Mouse (Mus musculus): ENCODE data around the gene Lage3. TPM values are rescaled to one million over a fixed set of nuclear protein-coding genes. Genes with fewer than 3 reads are reported as not detected.
"Not testable (repeated sequence)": the region's sequence is repeated elsewhere in the genome, so short reads cannot be mapped to it uniquely, and the experiment has no call there.

The Lage3 gene
- total RNA-seq, 1 experiment, result 71.1 TPM

- Histone ChIP-seq H3K9ac (ENCODE audit: insufficient read depth, low read depth, low read length, poor library complexity, severe bottlenecking) (no peak overlapping the region; the same call in 1 of the 2 replicates), H3K27ac (ENCODE audit: insufficient read depth, low read depth, low read length, poor library complexity, severe bottlenecking) (no peak overlapping the region), H3K9me3 (ENCODE audit: control insufficient read depth, insufficient read depth, low read depth, low read length) (no peaks in the 10 kb centered on the region), H3K4me1 (ENCODE audit: control insufficient read depth in 2 of 2, insufficient read depth in 2 of 2, low read length in 2 of 2, poor library complexity in 1 of 2) (no peaks in the 10 kb centered on the region), H3K4me3 (ENCODE audit: insufficient read depth in 1 of 2, low read depth in 1 of 2, low read length in 2 of 2, poor library complexity in 1 of 2, severe bottlenecking in 1 of 2) (no peak overlapping the region), H3K36me3 (ENCODE audit: control insufficient read depth, insufficient read depth, low read length, poor library complexity, severe bottlenecking) (no peaks in the 10 kb centered on the region)
- in situ Hi-C loops (cut with MboI; ENCODE audit: low sequenced_read_pairs in 2 of 2, unreplicated experiment in 2 of 2), result no loop called here
- DNase-seq (ENCODE audit: low read depth, low spot score), result no peak
- TF ChIP-seq ZC3H11A (IDR thresholded peaks at IDR 0.05; ENCODE audit: borderline replicate concordance, low read depth, low read length) (no peak), MAFK (IDR thresholded peaks at IDR 0.05; ENCODE audit: insufficient read depth, low read depth, low read length) (no peak), HCFC1 (IDR thresholded peaks at IDR 0.05; ENCODE audit: borderline replicate concordance, insufficient read depth, low read length) (no peak), ZNF384 (IDR thresholded peaks at IDR 0.05; ENCODE audit: low read depth, low read length) (no peak), CHD2 (IDR thresholded peaks at IDR 0.05; ENCODE audit: low read depth, low read length) (no peak)
Measured at GRCm38 (mm10) chrX:74359171-74359570, 5.8 kb upstream of the Lage3 start.

- DNase-seq (ENCODE audit: low read depth, low spot score); in situ Hi-C loops (cut with MboI; ENCODE audit: low sequenced_read_pairs in 2 of 2, unreplicated experiment in 2 of 2): not testable (repeated sequence)
Measured at GRCm38 (mm10) chrX:74357069-74357468, 3.7 kb upstream of the Lage3 start.

GRCm38 (mm10) chrX:74352645-74353466, 562 bp downstream of the Lage3 start:
- H3K9ac ChIP-seq (ENCODE audit: insufficient read depth, low read depth, low read length, poor library complexity, severe bottlenecking), result peak overlapping the region; percentile 74
- H3K36me3 ChIP-seq (ENCODE audit: control insufficient read depth, insufficient read depth, low read length, poor library complexity, severe bottlenecking), result no peaks in the 10 kb centered on the region
- no peak for DNase-seq (ENCODE audit: low read depth, low spot score)
- no peaks in the 10 kb centered on the region for H3K4me1 ChIP-seq (ENCODE audit: control insufficient read depth in 2 of 2, insufficient read depth in 2 of 2, low read length in 2 of 2, poor library complexity in 1 of 2)
- peak overlapping the region; percentile 5; the same call in 1 of the 2 replicates for H3K27ac ChIP-seq (ENCODE audit: insufficient read depth, low read depth, low read length, poor library complexity, severe bottlenecking)
- in situ Hi-C loops (cut with MboI; ENCODE audit: low sequenced_read_pairs in 2 of 2, unreplicated experiment in 2 of 2), result no loop called here
- no peaks in the 10 kb centered on the region for H3K9me3 ChIP-seq (ENCODE audit: control insufficient read depth, insufficient read depth, low read depth, low read length)
- H3K4me3 ChIP-seq (ENCODE audit: insufficient read depth in 1 of 2, low read depth in 1 of 2, low read length in 2 of 2, poor library complexity in 1 of 2, severe bottlenecking in 1 of 2), result peak overlapping the region; percentile 82 to 85
- TF ChIP-seq ZNF384 (IDR thresholded peaks at IDR 0.05; ENCODE audit: low read depth, low read length) (no peak), CHD2 (IDR thresholded peaks at IDR 0.05; ENCODE audit: low read depth, low read length) (no peak), ZC3H11A (IDR thresholded peaks at IDR 0.05; ENCODE audit: borderline replicate concordance, low read depth, low read length) (no peak), MAFK (IDR thresholded peaks at IDR 0.05; ENCODE audit: insufficient read depth, low read depth, low read length) (no peak), HCFC1 (IDR thresholded peaks at IDR 0.05; ENCODE audit: borderline replicate concordance, insufficient read depth, low read length) (no peak)

More at GRCm38 (mm10) chrX:74357069-74357468, 3.7 kb upstream of the Lage3 start:
- not testable (repeated sequence) for H3K9ac ChIP-seq (ENCODE audit: insufficient read depth, low read depth, low read length, poor library complexity, severe bottlenecking); H3K4me3 ChIP-seq (ENCODE audit: insufficient read depth in 1 of 2, low read depth in 1 of 2, low read length in 2 of 2, poor library complexity in 1 of 2, severe bottlenecking in 1 of 2); H3K9me3 ChIP-seq (ENCODE audit: control insufficient read depth, insufficient read depth, low read depth, low read length); H3K4me1 ChIP-seq (ENCODE audit: control insufficient read depth in 2 of 2, insufficient read depth in 2 of 2, low read length in 2 of 2, poor library complexity in 1 of 2); H3K27ac ChIP-seq (ENCODE audit: insufficient read depth, low read depth, low read length, poor library complexity, severe bottlenecking); H3K36me3 ChIP-seq (ENCODE audit: control insufficient read depth, insufficient read depth, low read length, poor library complexity, severe bottlenecking)

GRCm38 (mm10) chrX:74330166-74330930, 23.1 kb downstream of the Lage3 start:
- no peaks in the 10 kb centered on the region for H3K36me3 ChIP-seq (ENCODE audit: control insufficient read depth, insufficient read depth, low read length, poor library complexity, severe bottlenecking)
- no peak overlapping the region for H3K4me3 ChIP-seq (ENCODE audit: insufficient read depth in 1 of 2, low read depth in 1 of 2, low read length in 2 of 2, poor library complexity in 1 of 2, severe bottlenecking in 1 of 2)
- no peak overlapping the region for H3K9ac ChIP-seq (ENCODE audit: insufficient read depth, low read depth, low read length, poor library complexity, severe bottlenecking)
- H3K9me3 ChIP-seq (ENCODE audit: control insufficient read depth, insufficient read depth, low read depth, low read length), result no peaks in the 10 kb centered on the region
- DNase-seq (ENCODE audit: low read depth, low spot score), result no peak
- no peaks in the 10 kb centered on the region for H3K4me1 ChIP-seq (ENCODE audit: control insufficient read depth in 2 of 2, insufficient read depth in 2 of 2, low read length in 2 of 2, poor library complexity in 1 of 2)
- TF ChIP-seq ZNF384 (IDR thresholded peaks at IDR 0.05; ENCODE audit: low read depth, low read length) (no peak), CHD2 (IDR thresholded peaks at IDR 0.05; ENCODE audit: low read depth, low read length) (no peak), MAFK (IDR thresholded peaks at IDR 0.05; ENCODE audit: insufficient read depth, low read depth, low read length) (no peak), HCFC1 (IDR thresholded peaks at IDR 0.05; ENCODE audit: borderline replicate concordance, insufficient read depth, low read length) (no peak), ZC3H11A (IDR thresholded peaks at IDR 0.05; ENCODE audit: borderline replicate concordance, low read depth, low read length) (no peak)
- H3K27ac ChIP-seq (ENCODE audit: insufficient read depth, low read depth, low read length, poor library complexity, severe bottlenecking), result no peak overlapping the region
- in situ Hi-C loops (cut with MboI; ENCODE audit: low sequenced_read_pairs in 2 of 2, unreplicated experiment in 2 of 2), result no loop called here

All from ES-E14 (cell line).